Mouse (Mus musculus) cortical plate, adult 2 months (tissue): ENCODE data around the gene Klhl18. TPM values are rescaled to one million over a fixed set of nuclear protein-coding genes. Genes with fewer than 3 reads are reported as not detected.

Experiments used
- H3K27ac ChIP-seq: fragments of 200-500 bp; 2 replicates; pipeline ENCODE4 v1.5.1; 2012; ENCODE audit warnings: low read length, control low read depth, inconsistent platforms; ENCODE audit not compliant: insufficient read depth
- H3K4me1 ChIP-seq: fragments of 200-500 bp; 2 replicates; pipeline ENCODE4 v1.6.1; 2011; ENCODE audit warnings: low read length; ENCODE audit not compliant: control insufficient read depth, insufficient read depth
- H3K4me3 ChIP-seq: fragments of 200-500 bp; 2 replicates; pipeline ENCODE4 v1.5.1; 2011; ENCODE audit warnings: mild to moderate bottlenecking, low read length, control low read depth; ENCODE audit not compliant: insufficient read depth
- CTCF ChIP-seq: fragments of 200-500 bp; IDR thresholded peaks from 2 replicates; pipeline ENCODE4 v1.5.1; 2011; ENCODE audit warnings: mild to moderate bottlenecking, control low read depth, low read length; ENCODE audit not compliant: insufficient read depth; ENCODE audit errors: extremely low read depth
- POLR2A ChIP-seq: fragments of 200-500 bp; IDR thresholded peaks from 2 replicates; pipeline ENCODE4 v1.6.1; 2011; ENCODE audit warnings: mild to moderate bottlenecking, low read length, control low read depth; ENCODE audit not compliant: insufficient read depth; ENCODE audit errors: extremely low read depth
- polyA plus RNA-seq: library from polyadenylated mRNA; depleted of rRNA; stranded (reverse); fragments of >200 nt; gene quantifications from 2 replicates; pipeline ENCODE4 v1.2.3, GENCODE M21; 2012

Gene Klhl18
- polyA plus RNA-seq, 1 experiment = 28.8 TPM

DNA sequence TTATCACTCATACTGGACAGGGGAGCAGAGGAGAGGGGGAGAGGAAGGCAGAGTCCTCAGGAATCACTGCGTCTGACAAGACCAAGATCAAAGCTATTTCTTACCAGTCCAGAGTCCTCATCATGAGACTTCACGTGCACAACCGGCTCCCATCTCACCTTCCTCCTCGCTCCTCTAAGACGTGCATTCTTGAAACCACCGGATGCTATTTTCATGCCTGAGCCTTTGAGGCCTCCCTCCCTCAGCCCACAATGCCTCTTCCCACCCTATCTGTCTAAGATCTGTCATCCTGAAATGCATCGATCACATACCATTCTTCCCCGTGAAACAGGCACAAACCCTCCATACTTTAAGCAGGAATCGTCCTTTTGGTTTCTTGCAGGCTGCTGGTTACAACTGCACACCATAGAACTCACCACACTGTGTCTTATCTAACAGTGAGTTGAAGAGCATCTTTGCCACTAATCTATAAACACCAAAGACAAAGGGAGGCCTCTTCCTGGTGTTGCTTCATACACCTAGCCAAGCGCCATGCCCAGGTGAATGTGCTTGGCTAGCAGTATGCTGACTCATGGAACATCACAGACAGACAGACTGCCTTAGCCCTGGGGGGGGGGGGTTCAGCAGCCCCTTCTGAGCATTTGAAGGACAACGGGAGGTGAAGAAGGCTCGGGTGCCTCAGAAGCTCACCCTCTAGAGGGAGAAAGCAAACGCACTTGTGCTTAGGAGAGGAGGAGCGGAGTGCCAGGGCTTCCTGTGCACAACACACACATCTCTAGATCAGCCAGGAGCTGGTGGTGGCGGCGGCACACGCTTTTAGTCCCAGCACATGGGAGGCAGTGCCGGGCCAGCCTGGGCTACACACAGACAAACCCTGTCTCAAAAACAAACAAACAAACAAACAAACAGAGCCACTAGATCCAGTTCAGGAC, 15.3 kb downstream of the Klhl18 start:
- H3K4me3 ChIP-seq = no peak overlapping the region
- no peak overlapping the region for H3K27ac ChIP-seq
- TF ChIP-seq POLR2A = no peak
- TF ChIP-seq CTCF = no peak
- no peaks in the 10 kb centered on the region for H3K4me1 ChIP-seq

- H3K27ac ChIP-seq = no peak overlapping the region
- TF ChIP-seq POLR2A (no peak), CTCF (no peak)
Observed at GRCm38 (mm10) chr9:110459145-110459727, 17.3 kb downstream of the Klhl18 start.

GRCm38 (mm10) chr9:110457926-110458325, 18.6 kb downstream of the Klhl18 start:
- TF ChIP-seq CTCF = no peak
- no peak for TF ChIP-seq POLR2A
- no peak overlapping the region for H3K4me3 ChIP-seq
- H3K4me1 ChIP-seq = no peaks in the 10 kb centered on the region
- no peak overlapping the region for H3K27ac ChIP-seq

More at GRCm38 (mm10) chr9:110459145-110459727, 17.3 kb downstream of the Klhl18 start:
- no peaks in the 10 kb centered on the region for H3K4me1 ChIP-seq
- no peak overlapping the region for H3K4me3 ChIP-seq

DNA sequence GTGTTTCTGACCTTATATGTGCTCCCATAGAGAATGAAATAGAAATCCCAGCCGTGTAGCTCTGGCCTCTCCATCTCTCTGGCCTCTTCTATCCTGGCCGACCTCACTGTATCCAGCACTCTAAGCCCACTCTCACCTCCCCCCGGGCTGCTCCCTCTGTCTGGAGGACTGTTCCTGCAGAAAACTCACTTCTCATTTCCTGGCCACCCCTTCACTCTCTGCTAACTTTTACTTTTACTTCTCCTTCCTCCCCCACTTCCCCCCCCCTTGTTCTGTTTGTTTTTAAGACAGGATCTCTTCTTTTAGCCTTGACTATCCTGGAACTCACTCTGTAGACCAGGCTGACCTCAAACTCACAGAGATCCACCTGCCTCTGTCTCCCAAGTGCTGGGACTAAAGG, 24.0 kb downstream of the Klhl18 start:
- TF ChIP-seq CTCF (no peak), POLR2A (no peak)
- Histone ChIP-seq H3K27ac (no peak overlapping the region), H3K4me3 (no peak overlapping the region), H3K4me1 (no peaks in the 10 kb centered on the region)

- no peak overlapping the region for H3K27ac ChIP-seq
- TF ChIP-seq POLR2A (no peak), CTCF (peak; percentile 86)
Observed at GRCm38 (mm10) chr9:110448857-110449617, 27.5 kb downstream of the Klhl18 start.

GRCm38 (mm10) chr9:110448356-110448755, 28.1 kb downstream of the Klhl18 start:
- Histone ChIP-seq H3K27ac (no peak overlapping the region), H3K4me1 (no peaks in the 10 kb centered on the region), H3K4me3 (no peak overlapping the region)
- no peak for TF ChIP-seq POLR2A
- TF ChIP-seq CTCF = no peak

More at GRCm38 (mm10) chr9:110448857-110449617, 27.5 kb downstream of the Klhl18 start:
- Histone ChIP-seq H3K4me3 (no peak overlapping the region), H3K4me1 (no peaks in the 10 kb centered on the region)

DNA sequence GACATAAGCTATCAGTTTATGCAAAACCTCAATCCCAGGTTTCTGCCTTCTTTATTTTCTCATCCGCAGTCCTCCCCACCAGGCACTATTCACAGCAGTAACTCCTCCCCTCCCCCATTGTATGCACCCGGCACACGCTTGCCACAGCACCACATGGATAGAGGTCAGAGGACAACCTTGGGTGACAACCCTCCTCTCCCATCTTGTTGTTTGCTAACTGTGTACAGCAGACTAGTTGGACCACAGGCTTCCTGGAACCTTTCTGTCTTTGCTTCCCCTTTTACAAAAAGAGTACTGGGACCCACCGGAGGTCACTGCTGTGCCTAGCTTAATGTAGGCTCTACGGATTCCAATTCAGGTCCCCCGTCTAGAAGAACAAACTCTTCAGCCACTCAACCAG, 35.9 kb downstream of the Klhl18 start:
- H3K4me3 ChIP-seq = no peak overlapping the region
- no peak overlapping the region for H3K27ac ChIP-seq
- no peaks in the 10 kb centered on the region for H3K4me1 ChIP-seq
- no peak for TF ChIP-seq POLR2A

- TF ChIP-seq CTCF (no peak), POLR2A (no peak)
- Histone ChIP-seq H3K4me3 (no peak overlapping the region), H3K27ac (no peak overlapping the region), H3K4me1 (no peaks in the 10 kb centered on the region)
Observed at GRCm38 (mm10) chr9:110440049-110440448, 36.4 kb downstream of the Klhl18 start.

- TF ChIP-seq POLR2A (no peak), CTCF (no peak)
- peaks cover 3% of the 10 kb centered on the region; the same call in 1 of the 2 replicates for H3K4me1 ChIP-seq
- H3K27ac ChIP-seq = no peak overlapping the region
- no peak overlapping the region for H3K4me3 ChIP-seq
Observed at GRCm38 (mm10) chr9:110436041-110436440, 40.5 kb downstream of the Klhl18 start.
